Mouse (Mus musculus): ENCODE results near the gene Twist1. TPM values are rescaled to one million over a fixed set of nuclear protein-coding genes. Genes with fewer than 3 reads are reported as not detected.

Gene Twist1
- total RNA-seq, 2 experiments from 2014 or later, result not detected

DNA sequence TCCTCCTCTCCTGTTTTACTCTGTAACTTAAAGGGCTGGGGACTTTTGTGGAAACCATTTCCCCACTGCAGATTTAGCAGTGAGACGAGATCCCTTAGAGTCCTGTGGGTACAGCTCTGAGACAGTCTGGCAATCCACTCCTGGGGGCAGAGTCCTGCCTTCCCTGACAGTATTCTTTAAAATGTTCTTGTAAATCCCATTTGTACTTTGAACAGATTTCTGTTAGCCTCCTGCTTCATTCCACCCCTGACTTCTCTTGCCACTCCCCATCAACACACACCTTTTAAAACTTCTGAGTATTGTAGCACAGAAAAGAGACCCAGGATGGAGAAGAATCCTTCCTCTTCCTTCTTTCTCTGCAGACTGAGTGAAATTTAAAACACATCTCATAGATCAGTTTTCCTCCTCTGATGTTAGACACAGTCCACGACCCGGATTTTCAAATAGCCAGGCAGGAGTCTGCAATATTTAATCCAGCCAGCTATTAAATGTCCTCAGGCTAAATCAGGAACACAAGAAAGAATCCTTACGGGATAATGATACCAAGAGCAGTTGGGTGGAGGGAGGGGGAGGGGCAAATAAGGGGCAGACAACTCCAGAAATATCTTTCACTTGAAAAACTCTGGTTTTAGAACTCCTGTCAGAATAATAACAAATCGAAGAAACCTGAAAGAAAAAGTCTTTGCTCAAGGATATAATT lies 8.3 kb downstream of the Twist1 start:
- ATAC-seq (replicated peaks; ENCODE audit: poor library complexity), result no peak

DNA sequence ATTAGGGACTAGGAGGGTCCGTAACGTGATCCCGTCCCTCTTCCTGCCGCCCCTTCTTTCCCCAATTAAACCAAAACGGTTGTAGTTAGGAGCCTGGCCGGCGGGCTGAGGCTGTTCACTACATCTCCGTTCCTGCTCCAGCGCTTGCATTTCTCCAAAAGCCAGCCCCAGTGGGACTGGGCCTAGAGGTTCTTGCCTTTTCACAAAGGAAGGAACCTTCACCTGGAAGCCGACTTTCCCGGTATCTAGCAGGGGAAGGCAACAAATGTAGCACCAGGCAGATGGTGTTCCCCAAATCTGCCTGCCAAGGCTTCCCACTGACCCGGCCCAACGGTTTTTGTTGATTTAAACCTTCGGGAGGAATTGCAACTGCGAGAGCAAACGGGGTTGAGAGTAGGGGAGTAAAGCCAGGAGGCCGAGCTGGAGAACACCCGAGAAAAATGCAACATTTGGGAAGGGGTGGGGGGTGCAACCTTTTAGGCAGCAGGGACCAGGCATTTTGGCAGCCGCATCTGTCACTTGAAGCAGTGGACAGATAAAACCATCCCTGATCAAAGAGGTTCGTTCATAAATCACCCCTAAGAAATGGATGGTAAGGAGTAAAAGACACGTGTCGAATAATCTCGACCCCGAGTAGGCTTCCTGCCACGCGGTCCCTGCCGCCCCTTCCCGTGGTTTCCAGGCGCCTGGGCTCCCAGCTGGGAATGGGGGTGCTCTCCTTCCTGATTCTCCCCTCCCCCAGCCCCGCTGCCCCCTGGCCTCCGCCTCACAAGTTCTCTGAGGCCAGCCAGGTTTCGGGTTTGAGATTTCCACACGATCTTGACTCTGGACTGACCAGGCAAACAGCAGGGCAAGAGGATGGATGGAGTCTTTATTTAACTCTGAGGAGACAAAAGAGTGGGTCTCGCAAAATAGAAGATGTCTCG lies 9.3 kb downstream of the Twist1 start:
- no peak for ATAC-seq (replicated peaks; ENCODE audit: poor library complexity)

DNA sequence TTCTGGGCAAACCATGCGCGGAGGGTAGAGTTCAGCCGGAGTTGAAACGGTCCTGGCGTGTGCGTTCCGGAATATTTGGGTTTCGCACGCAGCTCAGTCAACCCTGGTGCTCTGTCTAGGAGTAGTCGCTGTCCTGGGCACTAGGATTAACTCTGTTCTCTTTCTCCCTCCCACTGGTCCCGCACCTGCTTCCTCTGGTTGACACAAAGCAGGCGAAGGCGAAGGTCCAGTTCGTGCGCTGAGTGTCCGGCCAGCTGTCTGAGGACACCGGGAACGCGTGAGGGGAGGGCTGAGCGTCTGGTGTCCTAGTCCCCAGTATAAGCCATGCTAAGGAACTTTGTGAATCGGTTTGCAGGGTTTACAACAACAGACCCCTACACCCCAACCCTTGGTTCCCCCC lies 10.0 kb downstream of the Twist1 start:
- ATAC-seq (replicated peaks; ENCODE audit: poor library complexity), result no peak

GRCm38 (mm10) chr12:33968041-33968897 lies 10.8 kb downstream of the Twist1 start:
- no peak for ATAC-seq (replicated peaks; ENCODE audit: poor library complexity)

DNA sequence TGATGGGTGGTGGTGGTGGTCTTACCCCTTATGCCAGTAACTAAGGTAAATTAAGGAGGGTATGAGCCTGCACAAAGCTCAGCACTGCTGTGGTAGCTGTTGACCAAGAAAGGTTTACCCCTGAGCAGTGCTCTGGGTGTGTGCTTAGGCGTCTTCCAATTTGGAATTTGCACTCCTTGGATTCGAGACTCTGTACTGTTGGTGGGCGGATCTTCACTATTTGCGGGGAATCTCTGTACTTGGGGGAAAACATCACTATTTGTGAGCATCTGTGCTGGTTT lies 11.4 kb downstream of the Twist1 start:
- no peak for ATAC-seq (replicated peaks; ENCODE audit: poor library complexity)

- ATAC-seq (replicated peaks; ENCODE audit: poor library complexity), result no peak
Measured at GRCm38 (mm10) chr12:33980159-33980558, 22.7 kb downstream of the Twist1 start.

DNA sequence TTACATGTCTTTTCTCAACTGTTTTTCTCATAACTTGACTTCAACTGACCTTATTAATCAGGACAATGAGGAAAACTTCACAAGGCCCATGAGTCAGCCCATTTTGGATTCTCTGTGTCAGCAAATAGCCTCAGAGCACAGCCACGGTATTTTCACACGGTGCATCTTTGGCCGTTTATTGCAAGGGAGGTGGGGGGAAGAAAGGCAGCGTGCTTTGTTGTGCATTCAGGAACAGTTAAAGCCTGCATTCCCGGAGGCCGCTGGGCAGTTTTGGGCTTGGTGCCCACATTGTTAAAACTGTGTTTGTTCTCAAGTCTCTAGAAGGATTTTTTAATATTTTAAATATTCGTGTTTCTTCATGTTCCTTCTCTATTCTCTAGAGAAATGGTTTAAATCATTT lies 24.0 kb downstream of the Twist1 start:
- ATAC-seq (replicated peaks; ENCODE audit: poor library complexity), result no peak

DNA sequence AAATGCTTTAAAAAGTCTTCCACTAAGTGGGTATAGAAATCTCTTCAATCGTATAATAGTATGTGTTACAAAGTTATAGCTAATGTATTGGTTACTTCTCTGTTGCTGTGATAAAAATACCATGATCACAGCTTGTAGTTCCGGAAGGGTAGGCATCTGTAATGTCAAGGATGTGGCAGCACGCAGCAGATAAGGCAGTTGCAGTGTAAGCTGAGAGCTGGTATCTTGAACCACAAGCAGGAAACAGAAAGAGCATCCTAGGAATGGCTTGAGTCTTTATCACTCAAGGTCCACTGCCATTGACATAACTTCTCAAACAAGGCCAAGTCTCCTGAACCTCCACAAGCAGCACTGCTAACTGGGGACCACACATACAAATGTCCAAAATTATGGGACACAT lies 35.7 kb downstream of the Twist1 start:
- ATAC-seq (replicated peaks; ENCODE audit: poor library complexity), result no peak

Other genes with a start within 250 kb of the Twist1 start
- not detected in 2 replicates for gene Ferd3l, start 29.2 kb upstream of the Twist1 start, total RNA-seq (2015)
- gene Ferd3l, start 29.2 kb upstream of the Twist1 start, total RNA-seq (2017), result not detected in 2 replicates

All from megakaryocyte progenitor cell, adult 5-6 weeks (primary cell).